26 mouse cellular contexts compared by ENCODE assay signal in genomic region chr16:18202061-18202460, GRCm38 (mm10). TPM values are rescaled to one million over a fixed set of nuclear protein-coding genes. Genes with fewer than 3 reads are reported as not detected.
"Had no signal": no experiment of that assay in that cellular context is flagged by ENCODE, and none has a peak within 500 bp of the region (broad histone marks: within the 10 kb centered on the region; RNA-seq: fewer than 3 reads in every experiment).

No protein-coding gene starts in this region.

- ATAC-seq: liver, embryonic 12.5 days; midbrain, embryonic 15.5 days had no signal

- H3K4me2 ChIP-seq: limb, embryonic 13.5 days; liver, embryonic 12.5 days; liver, embryonic 15.5 days; lung, embryonic 15.5 days; midbrain, embryonic 12.5 days; midbrain, embryonic 15.5 days had no signal

- H3K4me3 ChIP-seq: limb, embryonic 13.5 days; liver, embryonic 12.5 days; liver, embryonic 15.5 days; lung, embryonic 15.5 days; midbrain, embryonic 12.5 days; midbrain, embryonic 15.5 days had no signal

- H3K9ac ChIP-seq: limb, embryonic 13.5 days; liver, embryonic 12.5 days; liver, embryonic 15.5 days; lung, embryonic 15.5 days; midbrain, embryonic 12.5 days; midbrain, embryonic 15.5 days had no signal

- H3K4me1 ChIP-seq: liver, embryonic 12.5 days; liver, embryonic 15.5 days; lung, embryonic 15.5 days had no signal

- H3K9me3 ChIP-seq: limb, embryonic 13.5 days; liver, embryonic 12.5 days; liver, embryonic 15.5 days; lung, embryonic 15.5 days; midbrain, embryonic 12.5 days; midbrain, embryonic 15.5 days had no signal

- DNase-seq: kidney, adult 11 months; kidney, adult 8-10 months; kidney, postnatal 14 days; kidney, postnatal 4 days; left cerebral cortex, postnatal 4 days; liver; lung, adult 18-20 months; lung, postnatal 10 days; lung, postnatal 36 days; thymus, adult 18-20 months; thymus, postnatal 4 days had no signal

- H3K27me3 ChIP-seq: liver, embryonic 15.5 days; lung, embryonic 15.5 days had no signal

- H3K27ac ChIP-seq: limb, embryonic 13.5 days; liver, embryonic 12.5 days; liver, embryonic 15.5 days; lung, embryonic 15.5 days; midbrain, embryonic 12.5 days; midbrain, embryonic 15.5 days had no signal

- H3K36me3 ChIP-seq: limb, embryonic 13.5 days; liver, embryonic 12.5 days; liver, embryonic 15.5 days; lung, embryonic 15.5 days; midbrain, embryonic 12.5 days; midbrain, embryonic 15.5 days had no signal

RNA-seq across cellular contexts. Expression of gene Ccdc188, which starts 15.6 kb away (rescaled TPM):
- total RNA-seq: layer of hippocampus, adult 18-20 months; layer of hippocampus, postnatal 14 days; left cerebral cortex, adult 18-20 months; left cerebral cortex, postnatal 10 days; left cerebral cortex, postnatal 4 days had no signal
- polyA plus RNA-seq: kidney, embryonic 16.5 days; limb, embryonic 13.5 days; liver, embryonic 12.5 days; liver, embryonic 15.5 days; lung, embryonic 15.5 days; midbrain, embryonic 12.5 days; neural tube, embryonic 14.5 days; small intestine, adult 2 months; spleen, adult 2 months; stomach, embryonic 16.5 days had no signal

RNA-seq across cellular contexts. Expression of gene Gm49776, which starts 56.1 kb away (rescaled TPM):
- total RNA-seq: layer of hippocampus, adult 18-20 months; layer of hippocampus, postnatal 14 days; left cerebral cortex, adult 18-20 months; left cerebral cortex, postnatal 10 days; left cerebral cortex, postnatal 4 days had no signal
- polyA plus RNA-seq: kidney, embryonic 16.5 days; liver, embryonic 12.5 days; liver, embryonic 15.5 days; midbrain, embryonic 15.5 days; neural tube, embryonic 14.5 days; small intestine, adult 2 months; spleen, adult 2 months; stomach, embryonic 16.5 days had no signal
